Mouse (Mus musculus) neural tube, embryonic 13.5 days (tissue): ENCODE measurements around the gene Elk3. TPM values are rescaled to one million over a fixed set of nuclear protein-coding genes. Genes with fewer than 3 reads are reported as not detected.

Source experiments
- ATAC-seq: fragments of 200-750 bp; cut with Nextera tagmentation; 2 replicates; pipeline ENCODE4 v1.8.0; 2017; ENCODE audit warnings: low read depth, mild to moderate bottlenecking, moderate TSS enrichment, moderate library complexity
- H3K27ac ChIP-seq: fragments of 300-500 bp; sonication (generic); replicated peaks from 2 replicates; pipeline ENCODE4 v1.5.1; 2015; ENCODE audit warnings: moderate library complexity, mild to moderate bottlenecking, inconsistent platforms
- H3K27me3 ChIP-seq: fragments of 300-500 bp; sonication (generic); 2 replicates; pipeline ENCODE4 v1.6.1; 2015; ENCODE audit warnings: mild to moderate bottlenecking, inconsistent platforms
- H3K36me3 ChIP-seq: fragments of 300-500 bp; sonication (generic); 2 replicates; pipeline ENCODE4 v1.6.1; 2015; ENCODE audit warnings: mild to moderate bottlenecking, inconsistent platforms
- H3K4me1 ChIP-seq: fragments of 300-500 bp; sonication (generic); replicated peaks from 2 replicates; pipeline ENCODE4 v1.6.1; 2015; ENCODE audit warnings: inconsistent platforms
- H3K4me2 ChIP-seq: fragments of 300-500 bp; sonication (generic); 2 replicates; pipeline ENCODE4 v1.6.1; 2015; ENCODE audit warnings: inconsistent platforms, mild to moderate bottlenecking, moderate library complexity
- H3K4me3 ChIP-seq: fragments of 300-500 bp; sonication (generic); 2 replicates; pipeline ENCODE4 v1.5.1; 2015; ENCODE audit warnings: mild to moderate bottlenecking, inconsistent platforms
- H3K9ac ChIP-seq: fragments of 300-500 bp; sonication (generic); 2 replicates; pipeline ENCODE4 v1.6.1; 2015; ENCODE audit warnings: moderate library complexity, mild to moderate bottlenecking, inconsistent platforms
- H3K9me3 ChIP-seq: fragments of 300-500 bp; sonication (generic); 2 replicates; pipeline ENCODE4 v1.6.1; 2016; ENCODE audit warnings: inconsistent platforms
- WGBS: fragments of 180-500 bp; shearing (Covaris S2); methylation state at CpG from one replicate; pipeline ENCODE4 v1.1.7; 2015; 5-methylcytosine and 5-hydroxymethylcytosine counted together
- polyA plus RNA-seq: library from polyadenylated mRNA; unstranded; fragments of >200 nt; fragmentation: Nextera tagmentation; extraction: Ambion mirVana; gene quantifications from 2 replicates; pipeline ENCODE4 v1.2.1, GENCODE M21; 2015

The Elk3 gene
- polyA plus RNA-seq, 1 experiment from 2014 or later, result 15.1 TPM

DNA sequence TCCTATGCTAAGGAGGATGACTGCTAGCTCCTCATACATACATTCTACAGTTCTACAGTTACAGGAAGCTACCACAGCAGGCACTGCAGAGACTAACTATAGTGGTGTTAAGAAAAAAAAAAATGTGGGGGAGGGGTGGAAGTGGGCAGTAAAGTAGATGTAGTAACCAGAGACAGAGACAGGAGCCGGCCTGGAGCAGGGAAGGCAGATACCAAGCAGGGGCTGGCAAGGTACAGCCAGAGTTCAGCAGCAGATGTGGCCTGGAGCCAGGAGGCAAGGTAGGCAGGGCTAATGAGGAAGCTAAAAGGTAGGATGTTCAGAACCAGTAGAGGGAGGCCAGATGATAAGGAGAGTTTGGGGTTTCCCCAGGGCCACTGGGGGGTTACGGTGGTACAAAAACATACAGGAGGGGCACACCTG, 36.6 kb downstream of the Elk3 start:
- WGBS, result 63% methylated on average over 2 of the region's 2 CpGs
- H3K4me1 ChIP-seq, result peaks cover 59% of the 10 kb centered on the region
- no peak overlapping the region for H3K27ac ChIP-seq
- no peak overlapping the region for H3K4me3 ChIP-seq
- H3K36me3 ChIP-seq, result no peaks in the 10 kb centered on the region
- H3K9ac ChIP-seq, result no peak overlapping the region
- no peak for ATAC-seq
- H3K9me3 ChIP-seq, result no peaks in the 10 kb centered on the region
- H3K4me2 ChIP-seq, result no peak overlapping the region
- no peaks in the 10 kb centered on the region for H3K27me3 ChIP-seq

DNA sequence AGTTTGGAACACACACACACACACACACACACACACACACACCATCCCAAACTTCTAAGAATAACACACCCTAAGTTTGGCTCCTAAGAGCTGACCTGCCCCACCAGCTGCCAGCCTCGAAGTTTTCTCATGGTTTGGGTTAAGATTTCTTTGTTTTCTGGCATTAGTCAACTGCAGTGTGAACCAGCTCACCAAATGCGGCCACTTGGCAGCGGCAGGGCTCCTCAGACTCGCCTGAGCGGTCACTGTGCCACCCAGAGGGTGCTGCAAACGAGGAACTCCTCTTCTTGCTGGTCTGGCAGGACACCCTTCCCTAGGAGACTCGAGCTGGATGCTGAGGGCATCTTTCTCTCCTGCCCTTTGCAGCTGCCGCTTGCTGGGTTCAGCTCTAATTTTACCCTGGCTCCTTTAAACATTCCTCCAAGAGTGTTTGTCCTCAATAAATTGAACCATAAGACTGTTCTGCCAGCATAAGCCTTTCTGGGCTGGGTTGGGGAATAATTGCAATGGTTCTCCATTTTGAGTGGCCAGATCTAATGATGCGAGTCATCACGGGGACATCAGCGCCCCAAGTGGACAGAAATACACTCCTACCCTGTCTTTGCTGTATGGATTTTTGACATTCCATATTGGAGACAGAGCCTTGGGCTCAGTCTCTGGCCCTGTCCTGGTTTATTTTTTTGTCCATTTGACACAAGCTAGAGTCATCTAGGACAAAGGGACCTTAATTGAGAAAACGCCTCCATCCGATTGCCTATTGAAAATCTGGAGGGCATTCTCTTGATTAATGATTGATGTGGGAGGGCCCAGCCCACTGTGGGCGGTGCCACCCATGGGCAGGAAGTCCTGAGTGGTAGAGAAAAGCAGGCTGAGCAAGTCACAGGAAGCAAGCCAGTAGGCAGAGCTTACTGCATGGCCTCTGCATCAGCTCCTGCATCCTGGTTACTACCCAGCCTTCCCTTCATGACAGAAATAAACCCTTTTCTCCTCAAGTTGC, 37.7 kb downstream of the Elk3 start:
- ATAC-seq, result no peak
- Histone ChIP-seq H3K9ac (no peak overlapping the region), H3K9me3 (no peaks in the 10 kb centered on the region), H3K4me1 (peaks cover 61% of the 10 kb centered on the region), H3K4me2 (no peak overlapping the region), H3K4me3 (no peak overlapping the region), H3K27ac (no peak overlapping the region; the same call in 1 of the 2 replicates), H3K27me3 (no peaks in the 10 kb centered on the region), H3K36me3 (no peaks in the 10 kb centered on the region)
- 75% methylated on average over 14 of the region's 14 CpGs for WGBS

DNA sequence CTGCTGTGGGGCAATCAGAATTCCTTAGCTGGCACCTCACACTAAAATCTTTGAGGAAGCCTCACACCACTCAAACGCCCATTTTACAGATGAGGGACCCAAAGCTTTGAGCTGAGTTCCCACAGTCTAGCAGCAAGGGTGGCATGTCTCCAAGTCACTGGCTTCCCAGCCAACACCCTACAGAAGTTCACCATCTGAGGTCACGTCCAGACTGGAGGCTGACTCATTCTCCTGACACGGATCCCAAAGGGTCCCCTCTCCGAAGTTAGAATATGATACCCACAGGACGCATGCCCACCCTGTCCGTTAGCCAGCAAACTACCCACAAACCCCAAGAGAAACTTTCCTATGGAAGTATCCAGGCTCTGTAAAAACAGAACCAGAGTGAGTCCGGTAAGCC, 39.1 kb downstream of the Elk3 start:
- WGBS, result 87% methylated on average over 7 of the region's 7 CpGs
- Histone ChIP-seq H3K27me3 (no peaks in the 10 kb centered on the region), H3K36me3 (no peaks in the 10 kb centered on the region), H3K4me3 (no peak overlapping the region), H3K9me3 (no peaks in the 10 kb centered on the region), H3K9ac (no peak overlapping the region), H3K27ac (no peak overlapping the region), H3K4me1 (peaks cover 50% of the 10 kb centered on the region), H3K4me2 (no peak overlapping the region)
- ATAC-seq, result no peak

DNA sequence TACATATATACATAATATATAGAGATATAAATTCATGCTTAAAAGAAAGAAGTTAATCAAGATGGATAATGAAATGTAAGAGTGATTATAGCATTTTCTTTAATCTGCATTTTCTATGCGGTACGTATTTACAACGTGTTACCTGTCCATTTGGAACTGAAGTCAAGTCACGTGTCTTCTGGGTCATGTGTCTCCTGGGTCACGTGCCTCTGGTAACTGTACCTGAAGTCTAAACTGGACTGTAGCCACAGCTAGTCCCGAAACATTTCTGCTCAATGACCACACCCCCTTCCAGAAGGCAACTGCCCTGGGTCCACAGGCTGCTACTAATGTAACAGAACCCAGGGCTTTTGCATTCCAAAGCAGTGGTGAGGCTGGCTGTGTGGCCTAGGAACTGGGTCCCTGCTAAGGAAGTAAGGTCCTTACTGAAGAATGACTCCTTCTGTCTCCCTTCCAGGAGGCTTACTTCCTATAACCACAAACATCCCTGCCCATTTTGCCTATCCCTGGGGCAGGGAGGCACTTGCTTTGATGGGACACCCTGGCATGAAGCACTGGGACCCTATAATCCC, 40.0 kb downstream of the Elk3 start:
- H3K27ac ChIP-seq, result no peak overlapping the region
- 96% methylated on average over 6 of the region's 6 CpGs for WGBS
- H3K9ac ChIP-seq, result no peak overlapping the region
- peaks cover 42% of the 10 kb centered on the region for H3K4me1 ChIP-seq
- no peaks in the 10 kb centered on the region for H3K9me3 ChIP-seq
- no peaks in the 10 kb centered on the region for H3K36me3 ChIP-seq
- no peak overlapping the region for H3K4me3 ChIP-seq
- H3K27me3 ChIP-seq, result no peaks in the 10 kb centered on the region
- ATAC-seq, result no peak
- no peak overlapping the region for H3K4me2 ChIP-seq

DNA sequence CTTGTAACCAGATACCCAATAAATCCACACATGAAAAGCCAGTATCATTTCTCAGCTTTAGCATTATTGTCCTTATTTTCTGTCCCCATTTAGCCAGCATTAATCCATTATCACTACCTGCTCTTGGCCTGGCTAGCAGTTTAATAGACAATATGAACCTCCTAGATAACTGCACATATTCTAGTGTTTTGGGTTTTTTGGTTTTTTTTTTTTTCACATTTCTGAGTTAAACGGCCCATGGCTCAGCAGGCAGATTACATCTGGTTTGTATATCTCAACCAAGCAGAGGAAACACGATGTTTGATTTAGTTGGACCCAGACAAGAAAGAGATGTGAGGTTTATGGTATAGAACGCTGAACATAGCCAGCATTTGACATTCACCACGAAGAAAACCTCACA, 41.2 kb downstream of the Elk3 start:
- H3K27ac ChIP-seq, result no peak overlapping the region
- no peak overlapping the region for H3K4me2 ChIP-seq
- H3K4me3 ChIP-seq, result no peak overlapping the region
- H3K27me3 ChIP-seq, result no peaks in the 10 kb centered on the region
- no peak for ATAC-seq
- H3K9ac ChIP-seq, result 0 out of 2 replicates have a peak overlapping the region, but pooled peaks have one; percentile 22
- H3K9me3 ChIP-seq, result no peaks in the 10 kb centered on the region
- 0 out of 2 replicates have a peak, but pooled peaks cover 4% of the 10 kb centered on the region for H3K36me3 ChIP-seq
- 73% methylated on average over 4 of the region's 4 CpGs for WGBS
- peaks cover 34% of the 10 kb centered on the region for H3K4me1 ChIP-seq

GRCm38 (mm10) chr10:93268339-93268738, 42.6 kb downstream of the Elk3 start:
- 93% methylated on average over 3 of the region's 3 CpGs for WGBS
- no peaks in the 10 kb centered on the region for H3K9me3 ChIP-seq
- H3K9ac ChIP-seq, result no peak overlapping the region
- ATAC-seq, result no peak
- H3K4me2 ChIP-seq, result no peak overlapping the region
- H3K27me3 ChIP-seq, result no peaks in the 10 kb centered on the region
- H3K36me3 ChIP-seq, result 0 out of 2 replicates have a peak, but pooled peaks cover 4% of the 10 kb centered on the region
- H3K27ac ChIP-seq, result no peak overlapping the region
- no peak overlapping the region for H3K4me3 ChIP-seq
- H3K4me1 ChIP-seq, result peaks cover 33% of the 10 kb centered on the region

DNA sequence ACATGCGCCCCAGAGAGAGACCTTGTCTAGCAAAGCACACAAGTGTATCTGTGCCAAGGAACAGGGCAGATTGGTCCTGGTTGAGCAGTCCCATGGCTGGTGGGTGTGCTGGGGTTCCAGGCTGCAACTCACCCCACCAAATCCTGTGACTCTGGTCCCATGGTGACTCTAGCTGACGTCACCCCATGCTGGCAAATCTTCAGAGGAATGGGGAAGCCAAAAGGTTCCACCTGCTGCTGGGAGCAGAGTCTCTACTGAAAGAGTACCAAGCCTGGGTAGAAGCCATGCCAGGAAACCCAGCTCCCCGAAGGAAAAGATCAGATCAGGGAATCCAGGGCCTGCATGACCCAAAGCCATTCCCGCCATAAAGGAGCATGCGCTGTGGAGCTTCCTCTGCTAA, 43.4 kb downstream of the Elk3 start:
- no peak overlapping the region for H3K4me2 ChIP-seq
- H3K4me3 ChIP-seq, result no peak overlapping the region
- no peak overlapping the region for H3K9ac ChIP-seq
- no peak for ATAC-seq
- no peaks in the 10 kb centered on the region for H3K9me3 ChIP-seq
- 93% methylated on average over 5 of the region's 5 CpGs for WGBS
- H3K27me3 ChIP-seq, result no peaks in the 10 kb centered on the region
- no peak overlapping the region for H3K27ac ChIP-seq
- 0 out of 2 replicates have a peak, but pooled peaks cover 4% of the 10 kb centered on the region for H3K36me3 ChIP-seq
- H3K4me1 ChIP-seq, result peaks cover 37% of the 10 kb centered on the region

DNA sequence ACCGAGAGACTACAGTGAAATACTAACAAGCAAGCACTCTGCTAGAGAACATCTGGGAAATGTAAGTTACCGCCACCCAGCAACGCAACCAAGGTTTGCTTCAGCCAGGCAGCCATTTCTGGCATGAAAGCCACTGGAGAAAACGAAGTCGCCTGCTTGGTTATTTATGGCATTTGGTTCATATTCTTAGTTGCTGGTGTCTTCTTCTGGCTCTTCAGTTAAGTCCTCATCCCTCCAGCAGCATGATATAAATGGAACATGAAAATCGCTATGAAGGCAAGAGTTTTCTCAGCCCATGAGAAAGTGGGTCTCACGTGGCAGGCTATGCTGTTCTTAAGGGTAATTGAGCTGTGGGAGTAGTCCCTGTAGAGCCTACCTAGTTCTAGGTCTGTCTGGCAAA, 44.4 kb downstream of the Elk3 start:
- Histone ChIP-seq H3K27me3 (no peaks in the 10 kb centered on the region), H3K4me1 (peaks cover 47% of the 10 kb centered on the region), H3K9ac (no peak overlapping the region), H3K36me3 (0 out of 2 replicates have a peak, but pooled peaks cover 4% of the 10 kb centered on the region), H3K4me2 (no peak overlapping the region), H3K27ac (no peak overlapping the region), H3K9me3 (no peaks in the 10 kb centered on the region), H3K4me3 (no peak overlapping the region)
- ATAC-seq, result no peak
- 94% methylated on average over 7 of the region's 7 CpGs for WGBS

- Histone ChIP-seq H3K27me3 (no peaks in the 10 kb centered on the region), H3K27ac (no peak overlapping the region), H3K4me2 (no peak overlapping the region), H3K4me3 (no peak overlapping the region), H3K9me3 (no peaks in the 10 kb centered on the region), H3K4me1 (peaks cover 54% of the 10 kb centered on the region), H3K36me3 (0 out of 2 replicates have a peak, but pooled peaks cover 4% of the 10 kb centered on the region), H3K9ac (no peak overlapping the region)
- WGBS, result 84% methylated on average over 9 of the region's 9 CpGs
- ATAC-seq, result no peak
These were observed 45.1 kb downstream of the Elk3 start for GRCm38 (mm10) chr10:93265833-93266232.

DNA sequence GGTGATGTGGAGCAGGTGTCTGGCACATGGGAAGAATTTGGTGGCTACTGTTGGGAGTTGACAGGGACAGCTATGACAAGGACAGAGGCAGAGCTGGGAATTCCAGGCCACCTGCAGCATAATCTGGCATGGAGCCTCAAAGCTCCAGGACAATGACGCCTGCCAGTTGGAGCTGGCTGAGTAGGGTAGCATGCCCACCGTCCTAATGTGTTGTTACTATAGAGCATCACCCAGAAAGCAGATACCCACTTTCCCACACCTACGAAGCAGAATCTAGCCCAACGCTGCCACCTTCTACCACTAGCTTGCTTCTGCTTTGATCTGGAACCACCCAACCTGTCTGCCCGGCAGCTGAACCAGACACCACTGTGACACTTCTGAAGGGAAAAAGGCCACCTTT, 46.9 kb downstream of the Elk3 start:
- H3K4me3 ChIP-seq, result no peak overlapping the region
- ATAC-seq, result no peak
- WGBS, result 75% methylated on average over 5 of the region's 5 CpGs
- H3K36me3 ChIP-seq, result 0 out of 2 replicates have a peak, but pooled peaks cover 4% of the 10 kb centered on the region
- H3K27me3 ChIP-seq, result no peaks in the 10 kb centered on the region
- H3K4me1 ChIP-seq, result peaks cover 47% of the 10 kb centered on the region
- H3K9me3 ChIP-seq, result no peaks in the 10 kb centered on the region
- H3K27ac ChIP-seq, result peak overlapping the region; percentile 64
- H3K9ac ChIP-seq, result no peak overlapping the region
- H3K4me2 ChIP-seq, result no peak overlapping the region

GRCm38 (mm10) chr10:93263431-93263830, 47.5 kb downstream of the Elk3 start:
- H3K9me3 ChIP-seq, result no peaks in the 10 kb centered on the region
- peak overlapping the region; percentile 64 for H3K27ac ChIP-seq
- peak; percentile 19; the same call in 1 of the 2 replicates for ATAC-seq
- H3K27me3 ChIP-seq, result no peaks in the 10 kb centered on the region
- no peak overlapping the region for H3K4me3 ChIP-seq
- 0 out of 2 replicates have a peak, but pooled peaks cover 4% of the 10 kb centered on the region for H3K36me3 ChIP-seq
- H3K9ac ChIP-seq, result no peak overlapping the region
- 48% methylated on average over 8 of the region's 8 CpGs for WGBS
- no peak overlapping the region for H3K4me2 ChIP-seq
- H3K4me1 ChIP-seq, result peaks cover 47% of the 10 kb centered on the region

DNA sequence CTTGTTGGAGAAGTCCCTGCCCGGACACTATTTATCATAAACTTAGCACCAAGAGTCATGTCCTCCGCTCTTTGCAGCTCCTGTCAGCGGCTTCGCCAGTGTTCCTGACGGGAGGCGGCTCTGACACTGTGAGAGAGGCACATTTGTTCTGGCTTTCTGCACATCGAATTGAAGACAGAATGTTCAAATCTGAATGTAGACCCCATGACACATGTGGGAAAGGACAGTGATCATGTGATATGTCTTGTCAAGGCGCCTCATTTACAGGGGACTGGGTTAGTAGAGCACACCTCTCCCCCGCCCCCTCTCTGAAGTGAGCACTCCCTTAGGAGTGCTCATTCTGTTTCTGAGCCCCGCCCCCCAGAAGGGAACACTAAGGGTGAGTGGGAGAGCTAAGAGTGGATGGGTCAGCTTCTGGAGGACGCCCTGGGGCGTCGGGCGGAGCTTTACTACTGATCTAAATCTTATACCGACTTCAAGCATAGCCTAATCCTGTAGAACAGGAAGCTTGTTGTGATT, 48.9 kb downstream of the Elk3 start:
- no peaks in the 10 kb centered on the region for H3K9me3 ChIP-seq
- ATAC-seq, result peak; percentile 68
- no peaks in the 10 kb centered on the region for H3K27me3 ChIP-seq
- peak overlapping the region; percentile 4; the same call in 1 of the 2 replicates for H3K4me3 ChIP-seq
- peak overlapping the region; percentile 47 for H3K4me2 ChIP-seq
- peak overlapping the region; percentile 38 for H3K9ac ChIP-seq
- WGBS, result 19% methylated on average over 15 of the region's 15 CpGs
- peak overlapping the region; percentile 69 for H3K27ac ChIP-seq
- 0 out of 2 replicates have a peak, but pooled peaks cover 4% of the 10 kb centered on the region for H3K36me3 ChIP-seq
- peaks cover 47% of the 10 kb centered on the region for H3K4me1 ChIP-seq
